Mouse (Mus musculus) embryonic facial prominence, embryonic 15.5 days (tissue): Measurements from ENCODE around the gene Cga. TPM values are rescaled to one million over a fixed set of nuclear protein-coding genes. Genes with fewer than 3 reads are reported as not detected.

Source experiments
- ATAC-seq: fragments of 200-750 bp; cut with Nextera tagmentation; 2 replicates; pipeline ENCODE4 v1.8.0; 2017; ENCODE audit warnings: low read depth, moderate TSS enrichment; ENCODE audit not compliant: insufficient number of reproducible peaks, low FRiP score, low TSS enrichment
- H3K27ac ChIP-seq: fragments of 300-500 bp; sonication (generic); replicated peaks from 2 replicates; pipeline ENCODE4 v1.5.1; 2015; ENCODE audit warnings: mild to moderate bottlenecking, inconsistent platforms
- H3K27me3 ChIP-seq: fragments of 300-500 bp; sonication (generic); 2 replicates; pipeline ENCODE4 v1.6.1; 2015; ENCODE audit warnings: inconsistent platforms
- H3K36me3 ChIP-seq: fragments of 300-500 bp; sonication (generic); 2 replicates; pipeline ENCODE4 v1.6.1; 2015; ENCODE audit warnings: mild to moderate bottlenecking, inconsistent platforms
- H3K4me1 ChIP-seq: fragments of 300-500 bp; sonication (generic); 2 replicates; pipeline ENCODE4 v1.6.1; 2015; ENCODE audit warnings: inconsistent platforms
- H3K4me2 ChIP-seq: fragments of 300-500 bp; sonication (generic); replicated peaks from 2 replicates; pipeline ENCODE4 v1.6.1; 2015; ENCODE audit warnings: mild to moderate bottlenecking, inconsistent platforms
- H3K4me3 ChIP-seq: fragments of 300-500 bp; sonication (generic); replicated peaks from 2 replicates; pipeline ENCODE4 v1.5.1; 2015; ENCODE audit warnings: mild to moderate bottlenecking, inconsistent platforms
- H3K9ac ChIP-seq: fragments of 300-500 bp; sonication (generic); 2 replicates; pipeline ENCODE4 v1.6.1; 2015; ENCODE audit warnings: inconsistent platforms
- H3K9me3 ChIP-seq: fragments of 300-500 bp; sonication (generic); replicated peaks from 2 replicates; pipeline ENCODE4 v1.6.1; 2016; ENCODE audit warnings: inconsistent platforms
- WGBS: fragments of 180-500 bp; shearing (Covaris S2); methylation state at CpG from one replicate; pipeline ENCODE4 v1.1.7; 2015; 5-methylcytosine and 5-hydroxymethylcytosine counted together
- polyA plus RNA-seq: library from polyadenylated mRNA; unstranded; fragments of >200 nt; fragmentation: Nextera tagmentation; extraction: Ambion mirVana; gene quantifications from 2 replicates; pipeline ENCODE4 v1.2.1, GENCODE M21; 2015

The Cga gene
- polyA plus RNA-seq, 1 experiment from 2014 or later: 0.92 TPM

- no peak for ATAC-seq
- no peaks in the 10 kb centered on the region; the same call in 1 of the 2 replicates for H3K9me3 ChIP-seq
- peaks cover 11% of the 10 kb centered on the region for H3K36me3 ChIP-seq
- H3K27ac ChIP-seq: no peak overlapping the region
- no peak overlapping the region for H3K9ac ChIP-seq
- H3K4me2 ChIP-seq: no peak overlapping the region
- no peaks in the 10 kb centered on the region for H3K27me3 ChIP-seq
- no peak overlapping the region for H3K4me3 ChIP-seq
- WGBS: 66% methylated on average over 1 of the region's 1 CpGs
- H3K4me1 ChIP-seq: no peaks in the 10 kb centered on the region
Observed at GRCm38 (mm10) chr4:34874234-34874633, 19.3 kb upstream of the Cga start.

- Histone ChIP-seq H3K9ac (no peak overlapping the region), H3K4me1 (peaks cover 12% of the 10 kb centered on the region), H3K36me3 (peaks cover 11% of the 10 kb centered on the region), H3K4me2 (peak overlapping the region; percentile 70), H3K9me3 (no peaks in the 10 kb centered on the region; the same call in 1 of the 2 replicates), H3K4me3 (peak overlapping the region; percentile 68), H3K27ac (no peak overlapping the region), H3K27me3 (no peaks in the 10 kb centered on the region)
- WGBS: 83% methylated on average over 10 of the region's 10 CpGs
- no peak for ATAC-seq
Observed at GRCm38 (mm10) chr4:34880921-34881650, 12.5 kb upstream of the Cga start.

- H3K4me3 ChIP-seq: peak overlapping the region; percentile 68
- H3K27me3 ChIP-seq: no peaks in the 10 kb centered on the region
- WGBS: 7% methylated on average over 4 of the region's 4 CpGs
- H3K27ac ChIP-seq: peak overlapping the region; percentile 93
- H3K4me2 ChIP-seq: peak overlapping the region; percentile 70
- peaks cover 16% of the 10 kb centered on the region for H3K4me1 ChIP-seq
- no peak for ATAC-seq
- H3K9me3 ChIP-seq: no peaks in the 10 kb centered on the region; the same call in 1 of the 2 replicates
- H3K36me3 ChIP-seq: peaks cover 8% of the 10 kb centered on the region
- peak overlapping the region; percentile 76 for H3K9ac ChIP-seq
Observed at GRCm38 (mm10) chr4:34881851-34882250, 11.7 kb upstream of the Cga start.

GRCm38 (mm10) chr4:34882291-34882769 lies 11.2 kb upstream of the Cga start:
- H3K4me3 ChIP-seq: peak overlapping the region; percentile 68
- H3K27ac ChIP-seq: peak overlapping the region; percentile 93
- peak overlapping the region; percentile 76 for H3K9ac ChIP-seq
- no peaks in the 10 kb centered on the region for H3K27me3 ChIP-seq
- peaks cover 16% of the 10 kb centered on the region for H3K4me1 ChIP-seq
- ATAC-seq: peak; percentile 68
- peaks cover 4% of the 10 kb centered on the region for H3K36me3 ChIP-seq
- H3K4me2 ChIP-seq: peak overlapping the region; percentile 70
- H3K9me3 ChIP-seq: no peaks in the 10 kb centered on the region
- WGBS: 0% methylated on average over 48 of the region's 58 CpGs

GRCm38 (mm10) chr4:34882818-34883217 lies 10.8 kb upstream of the Cga start, which contains the start of gene Zfp292:
Gene Zfp292 (minus strand): TSS chr4:34882960.
- H3K9me3 ChIP-seq: no peaks in the 10 kb centered on the region
- ATAC-seq: peak; percentile 93

GRCm38 (mm10) chr4:34883366-34884029 lies 10.1 kb upstream of the Cga start:
- no peak for ATAC-seq
- peak overlapping the region; percentile 70 for H3K4me2 ChIP-seq
- 19% methylated on average over 16 of the region's 16 CpGs for WGBS
- H3K9ac ChIP-seq: peak overlapping the region; percentile 76
- peaks cover 16% of the 10 kb centered on the region for H3K4me1 ChIP-seq
- H3K4me3 ChIP-seq: peak overlapping the region; percentile 68
- peaks cover 6% of the 10 kb centered on the region for H3K27me3 ChIP-seq
- H3K27ac ChIP-seq: peak overlapping the region; percentile 93
- no peaks in the 10 kb centered on the region; the same call in 1 of the 2 replicates for H3K36me3 ChIP-seq
- no peaks in the 10 kb centered on the region for H3K9me3 ChIP-seq

More at GRCm38 (mm10) chr4:34882818-34883217, 10.8 kb upstream of the Cga start, which contains the start of gene Zfp292:
- Histone ChIP-seq H3K4me3 (peak within 1 kb of the TSS; percentile 68), H3K27ac (peak within 1 kb of the TSS; percentile 93), H3K4me2 (peak within 1 kb of the TSS; percentile 70), H3K9ac (peak within 1 kb of the TSS; percentile 76), H3K36me3 (no peaks in the 10 kb centered on the region; the same call in 1 of the 2 replicates), H3K27me3 (no peaks in the 10 kb centered on the region), H3K4me1 (peaks cover 16% of the 10 kb centered on the region)
- WGBS: 0% methylated on average over 44 of the region's 44 CpGs

- H3K27ac ChIP-seq: 0 out of 2 replicates have a peak overlapping the region, but pooled peaks have one; percentile 88
- peaks cover 16% of the 10 kb centered on the region for H3K4me1 ChIP-seq
- H3K4me3 ChIP-seq: peak overlapping the region; percentile 73
- no peak overlapping the region for H3K9ac ChIP-seq
- no peak for ATAC-seq
- no peaks in the 10 kb centered on the region for H3K36me3 ChIP-seq
- H3K9me3 ChIP-seq: no peaks in the 10 kb centered on the region
- peaks cover 25% of the 10 kb centered on the region for H3K27me3 ChIP-seq
- peak overlapping the region; percentile 93 for H3K4me2 ChIP-seq
- 48% methylated on average over 9 of the region's 9 CpGs for WGBS
Observed at GRCm38 (mm10) chr4:34885631-34886351, 7.8 kb upstream of the Cga start.

- Histone ChIP-seq H3K9ac (peak overlapping the region; percentile 55), H3K4me2 (peak overlapping the region; percentile 93), H3K9me3 (no peaks in the 10 kb centered on the region), H3K36me3 (no peaks in the 10 kb centered on the region), H3K4me3 (peak overlapping the region; percentile 73), H3K27ac (peak overlapping the region; percentile 88), H3K27me3 (peaks cover 33% of the 10 kb centered on the region), H3K4me1 (peaks cover 11% of the 10 kb centered on the region)
- peak; percentile 78 for ATAC-seq
- WGBS: under 1% methylated on average over 48 of the region's 48 CpGs
Observed at GRCm38 (mm10) chr4:34886490-34887111, 7.0 kb upstream of the Cga start.

- H3K9ac ChIP-seq: peak overlapping the region; percentile 55; the same call in 1 of the 2 replicates
- WGBS: 8% methylated on average over 7 of the region's 7 CpGs
Observed at GRCm38 (mm10) chr4:34887295-34887694, 6.3 kb upstream of the Cga start.

GRCm38 (mm10) chr4:34889101-34889811 lies 4.3 kb upstream of the Cga start:
- H3K4me2 ChIP-seq: no peak overlapping the region
- H3K4me1 ChIP-seq: peaks cover 6% of the 10 kb centered on the region; the same call in 1 of the 2 replicates
- no peaks in the 10 kb centered on the region for H3K36me3 ChIP-seq
- H3K9ac ChIP-seq: no peak overlapping the region
- no peak overlapping the region for H3K4me3 ChIP-seq
- H3K9me3 ChIP-seq: no peaks in the 10 kb centered on the region
- 8% methylated on average over 15 of the region's 15 CpGs for WGBS
- H3K27ac ChIP-seq: no peak overlapping the region
- H3K27me3 ChIP-seq: peaks cover 34% of the 10 kb centered on the region
- ATAC-seq: no peak

More at GRCm38 (mm10) chr4:34887295-34887694, 6.3 kb upstream of the Cga start:
- Histone ChIP-seq H3K4me1 (peaks cover 11% of the 10 kb centered on the region), H3K9me3 (no peaks in the 10 kb centered on the region), H3K4me2 (peak overlapping the region; percentile 93), H3K4me3 (peak overlapping the region; percentile 73), H3K27ac (peak overlapping the region; percentile 88), H3K36me3 (no peaks in the 10 kb centered on the region), H3K27me3 (peaks cover 34% of the 10 kb centered on the region)
- no peak for ATAC-seq
